Mouse (Mus musculus) embryonic facial prominence, embryonic 13.5 days (tissue): Measurements from ENCODE around the gene Parp3. TPM values are rescaled to one million over a fixed set of nuclear protein-coding genes. Genes with fewer than 3 reads are reported as not detected.
A peak's percentile ranks its signal among the peaks of the same experiment; 100 is the strongest.

Experiments used
- ATAC-seq: fragments of 200-750 bp; cut with Nextera tagmentation; 2 replicates; pipeline ENCODE4 v1.8.0; 2017; ENCODE audit warnings: low read depth; ENCODE audit not compliant: insufficient number of reproducible peaks, insufficient read depth, low FRiP score, low TSS enrichment
- H3K27ac ChIP-seq: fragments of 300-500 bp; sonication (generic); 2 replicates; pipeline ENCODE4 v1.5.1; 2015; ENCODE audit warnings: moderate library complexity, mild to moderate bottlenecking, inconsistent platforms
- H3K27me3 ChIP-seq: fragments of 300-500 bp; sonication (generic); 2 replicates; pipeline ENCODE4 v1.6.1; 2015; ENCODE audit warnings: mild to moderate bottlenecking, inconsistent platforms
- H3K36me3 ChIP-seq: fragments of 300-500 bp; sonication (generic); 2 replicates; pipeline ENCODE4 v1.6.1; 2015; ENCODE audit warnings: mild to moderate bottlenecking, inconsistent platforms
- H3K4me1 ChIP-seq: fragments of 300-500 bp; sonication (generic); 2 replicates; pipeline ENCODE4 v1.6.1; 2015; ENCODE audit warnings: inconsistent platforms
- H3K4me2 ChIP-seq: fragments of 300-500 bp; sonication (generic); 2 replicates; pipeline ENCODE4 v1.6.1; 2015; ENCODE audit warnings: moderate library complexity, mild to moderate bottlenecking, inconsistent platforms
- H3K4me3 ChIP-seq: fragments of 300-500 bp; sonication (generic); 2 replicates; pipeline ENCODE4 v1.5.1; 2015; ENCODE audit warnings: mild to moderate bottlenecking, inconsistent platforms
- H3K9ac ChIP-seq: fragments of 300-500 bp; sonication (generic); 2 replicates; pipeline ENCODE4 v1.6.1; 2015; ENCODE audit warnings: mild to moderate bottlenecking, inconsistent platforms
- H3K9me3 ChIP-seq: fragments of 300-500 bp; sonication (generic); 2 replicates; pipeline ENCODE4 v1.6.1; 2016; ENCODE audit warnings: inconsistent platforms
- WGBS: fragments of 180-500 bp; shearing (Covaris S2); methylation state at CpG from one replicate; pipeline ENCODE4 v1.1.7; 2015; ENCODE audit warnings: mixed read lengths; 5-methylcytosine and 5-hydroxymethylcytosine counted together
- polyA plus RNA-seq: library from polyadenylated mRNA; unstranded; fragments of >200 nt; fragmentation: Nextera tagmentation; extraction: Ambion mirVana; gene quantifications from 2 replicates; pipeline ENCODE4 v1.2.1, GENCODE M21; 2015

The Parp3 gene
- polyA plus RNA-seq, 1 experiment from 2014 or later: 3.2 TPM

GRCm38 (mm10) chr9:106447951-106448350, 28.8 kb downstream of the Parp3 start:
- Histone ChIP-seq H3K27ac (peak overlapping the region; percentile 81), H3K9ac (peak overlapping the region; percentile 80; the same call in 1 of the 2 replicates), H3K36me3 (0 out of 2 replicates have a peak, but pooled peaks cover 5% of the 10 kb centered on the region), H3K4me3 (peak overlapping the region; percentile 56), H3K4me2 (peak overlapping the region; percentile 89), H3K27me3 (no peaks in the 10 kb centered on the region), H3K9me3 (no peaks in the 10 kb centered on the region), H3K4me1 (peaks cover 71% of the 10 kb centered on the region)
- ATAC-seq: no peak; the same call in 1 of the 2 replicates
- WGBS: 35% methylated on average over 9 of the region's 9 CpGs

DNA sequence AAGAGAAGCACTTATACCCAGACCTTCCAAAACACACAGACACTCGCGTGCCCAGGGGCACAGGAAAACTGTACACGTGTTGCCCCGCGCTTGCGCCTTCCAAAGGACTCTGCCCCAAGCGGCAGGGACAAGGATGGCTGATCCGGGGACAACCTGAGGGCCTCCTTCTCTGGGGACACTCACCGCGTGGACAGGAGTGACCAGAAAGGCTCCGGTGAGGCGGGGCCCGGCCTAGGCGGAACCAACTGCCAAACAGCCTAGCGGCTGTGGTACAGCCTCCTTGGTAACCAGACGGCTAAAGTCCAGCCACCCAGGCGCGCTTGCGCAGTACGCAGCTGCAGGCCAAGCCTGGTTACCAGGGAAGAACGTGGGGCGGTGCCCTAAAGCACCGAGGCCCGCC, 29.4 kb downstream of the Parp3 start, which contains the start of the genes Abhd14b and Abhd14a:
TSS of gene Abhd14b (plus strand) at position 112 of the 400 bp plus-strand sequence.
TSS of gene Abhd14a (minus strand) at position 331 of the 400 bp plus-strand sequence.
- Histone ChIP-seq H3K4me3 (peak within 1 kb of the TSS; percentile 56), H3K4me2 (peak within 1 kb of the TSS; percentile 89), H3K27ac (peak within 1 kb of the TSS; percentile 81), H3K9me3 (no peaks in the 10 kb centered on the region), H3K4me1 (peaks cover 65% of the 10 kb centered on the region), H3K9ac (peak within 1 kb of the TSS; percentile 80), H3K27me3 (no peaks in the 10 kb centered on the region), H3K36me3 (0 out of 2 replicates have a peak, but pooled peaks cover 5% of the 10 kb centered on the region)
- WGBS: under 1% methylated on average over 24 of the region's 24 CpGs
- ATAC-seq: peak; percentile 77

DNA sequence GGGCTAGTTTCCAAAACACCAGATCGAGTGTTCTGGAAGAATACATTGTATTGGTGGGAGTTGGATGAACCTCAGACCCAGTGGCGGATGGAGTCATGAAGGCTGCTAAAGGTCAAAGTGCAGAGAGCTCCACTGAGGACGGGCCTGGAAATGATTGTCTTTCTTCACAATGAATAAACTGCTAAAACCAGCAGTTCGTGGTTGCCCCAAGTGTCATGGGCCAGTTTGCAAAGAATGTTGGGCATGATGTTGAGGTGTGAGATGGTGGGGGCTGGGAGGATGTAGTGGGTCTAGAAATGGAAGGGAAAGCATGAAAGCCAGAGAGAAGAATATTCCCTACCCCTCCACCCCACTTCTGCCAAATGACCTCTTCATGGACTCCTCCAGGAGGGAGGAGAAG, 31.9 kb downstream of the Parp3 start:
- no peak for ATAC-seq
- H3K9ac ChIP-seq: no peak overlapping the region
- no peaks in the 10 kb centered on the region for H3K27me3 ChIP-seq
- peaks cover 4% of the 10 kb centered on the region for H3K36me3 ChIP-seq
- H3K4me1 ChIP-seq: peaks cover 40% of the 10 kb centered on the region
- H3K27ac ChIP-seq: no peak overlapping the region
- WGBS: 70% methylated on average over 4 of the region's 4 CpGs
- no peak overlapping the region for H3K4me2 ChIP-seq
- H3K9me3 ChIP-seq: no peaks in the 10 kb centered on the region
- no peak overlapping the region for H3K4me3 ChIP-seq

- Histone ChIP-seq H3K36me3 (peaks cover 4% of the 10 kb centered on the region), H3K4me2 (no peak overlapping the region), H3K27ac (no peak overlapping the region), H3K9ac (no peak overlapping the region), H3K4me1 (peaks cover 29% of the 10 kb centered on the region), H3K27me3 (no peaks in the 10 kb centered on the region), H3K4me3 (no peak overlapping the region), H3K9me3 (no peaks in the 10 kb centered on the region)
- WGBS: 77% methylated on average over 5 of the region's 5 CpGs
- ATAC-seq: no peak
Measured at GRCm38 (mm10) chr9:106442680-106443079, 34.1 kb downstream of the Parp3 start.

DNA sequence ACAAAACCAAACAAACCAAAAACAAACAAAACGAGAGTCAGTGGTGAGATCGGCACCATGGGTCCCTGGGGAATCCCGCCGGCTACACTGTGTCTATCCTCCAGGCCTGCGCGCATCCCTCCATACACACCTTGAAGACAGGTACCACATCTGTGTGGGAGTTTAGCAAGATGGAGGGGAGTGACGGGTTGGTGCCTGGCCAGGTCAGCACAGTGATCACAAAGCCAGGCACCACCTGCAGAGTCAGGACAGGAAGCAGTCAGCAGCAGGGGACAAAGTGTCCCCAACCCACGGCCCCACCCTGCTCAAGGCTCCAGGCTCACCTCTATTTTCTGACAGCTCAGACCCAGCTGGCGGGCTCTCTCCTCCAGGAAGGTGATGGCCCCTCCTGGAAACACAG, 40.2 kb downstream of the Parp3 start:
- Histone ChIP-seq H3K9ac (peak overlapping the region; percentile 70; the same call in 1 of the 2 replicates), H3K9me3 (no peaks in the 10 kb centered on the region), H3K27me3 (no peaks in the 10 kb centered on the region), H3K36me3 (peaks cover 40% of the 10 kb centered on the region), H3K4me3 (no peak overlapping the region), H3K4me2 (peak overlapping the region; percentile 84; the same call in 1 of the 2 replicates), H3K27ac (no peak overlapping the region), H3K4me1 (peaks cover 20% of the 10 kb centered on the region)
- ATAC-seq: no peak
- WGBS: 82% methylated on average over 9 of the region's 9 CpGs

- Histone ChIP-seq H3K4me3 (no peak overlapping the region), H3K27me3 (no peaks in the 10 kb centered on the region), H3K9me3 (no peaks in the 10 kb centered on the region), H3K9ac (no peak overlapping the region), H3K36me3 (peaks cover 46% of the 10 kb centered on the region), H3K4me1 (peaks cover 23% of the 10 kb centered on the region), H3K27ac (peak overlapping the region; percentile 62), H3K4me2 (no peak overlapping the region)
- no peak for ATAC-seq
- 73% methylated on average over 7 of the region's 7 CpGs for WGBS
Measured at GRCm38 (mm10) chr9:106433389-106433788, 43.4 kb downstream of the Parp3 start.

- WGBS: 2% methylated on average over 4 of the region's 4 CpGs
- H3K36me3 ChIP-seq: peaks cover 41% of the 10 kb centered on the region
- peak overlapping the region; percentile 98 for H3K9ac ChIP-seq
- ATAC-seq: no peak
- H3K9me3 ChIP-seq: no peaks in the 10 kb centered on the region
- H3K27ac ChIP-seq: peak overlapping the region; percentile 98
- peak overlapping the region; percentile 64 for H3K4me3 ChIP-seq
- H3K4me2 ChIP-seq: peak overlapping the region; percentile 78
- peaks cover 13% of the 10 kb centered on the region for H3K4me1 ChIP-seq
- H3K27me3 ChIP-seq: no peaks in the 10 kb centered on the region
Measured at GRCm38 (mm10) chr9:106430015-106430264, 46.8 kb downstream of the Parp3 start.

- Histone ChIP-seq H3K9ac (peak within 1 kb of the TSS; percentile 98), H3K27ac (peak within 1 kb of the TSS; percentile 98), H3K4me2 (peak within 1 kb of the TSS; percentile 78), H3K4me3 (peak within 1 kb of the TSS; percentile 64), H3K36me3 (peaks cover 37% of the 10 kb centered on the region), H3K4me1 (peaks cover 13% of the 10 kb centered on the region), H3K27me3 (no peaks in the 10 kb centered on the region), H3K9me3 (no peaks in the 10 kb centered on the region)
- peak; percentile 87 for ATAC-seq
- under 1% methylated on average over 55 of the region's 55 CpGs for WGBS
Measured at GRCm38 (mm10) chr9:106429221-106430014, 47.3 kb downstream of the Parp3 start, which contains the start of gene Rpl29. Gene Rpl29, plus strand, starts transcription at chr9:106429454.

DNA sequence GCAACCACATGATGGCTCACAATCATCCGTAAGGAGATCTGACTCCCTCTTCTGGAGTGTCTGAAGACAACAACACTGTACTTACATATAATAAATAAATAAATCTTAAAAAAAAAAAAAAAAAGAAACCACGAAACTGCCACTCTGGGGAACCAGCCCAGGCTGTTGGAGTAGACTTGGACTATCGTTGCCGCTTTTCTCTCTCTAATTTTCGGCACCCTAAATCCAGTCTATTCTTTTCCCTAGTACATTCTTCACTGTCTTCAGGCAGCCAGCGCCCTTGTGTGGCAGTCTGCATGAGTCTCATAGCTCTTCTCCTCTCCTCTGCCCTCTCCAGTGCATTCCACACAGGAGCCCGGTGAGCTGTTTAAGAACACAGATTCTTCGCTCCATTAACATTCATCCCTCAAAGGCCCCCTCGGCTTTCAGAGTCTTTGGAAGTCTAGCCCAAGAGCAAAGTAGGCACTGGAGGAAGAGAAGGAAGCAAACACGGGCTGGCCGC, 48.0 kb downstream of the Parp3 start:
- 17% methylated on average over 11 of the region's 11 CpGs for WGBS
- no peaks in the 10 kb centered on the region for H3K27me3 ChIP-seq
- H3K4me2 ChIP-seq: peak overlapping the region; percentile 78
- ATAC-seq: peak; percentile 45
- H3K36me3 ChIP-seq: peaks cover 31% of the 10 kb centered on the region
- peaks cover 13% of the 10 kb centered on the region for H3K4me1 ChIP-seq
- no peaks in the 10 kb centered on the region for H3K9me3 ChIP-seq
- H3K27ac ChIP-seq: peak overlapping the region; percentile 98
- peak overlapping the region; percentile 64 for H3K4me3 ChIP-seq
- peak overlapping the region; percentile 75 for H3K9ac ChIP-seq

DNA sequence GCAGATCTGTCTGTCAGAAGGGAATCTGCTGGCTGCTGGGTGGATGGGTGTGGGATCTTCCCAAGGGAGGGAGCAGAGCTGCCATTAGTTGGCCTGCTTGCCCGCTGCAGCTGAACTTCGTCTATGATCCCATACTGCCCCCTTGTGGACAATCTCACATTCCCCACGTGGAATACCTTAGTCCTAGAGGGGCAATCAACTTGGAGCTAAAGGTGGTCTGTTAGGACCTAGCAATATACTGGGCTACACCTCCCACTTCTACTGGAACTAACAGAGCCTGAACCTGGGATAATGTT, 54.9 kb downstream of the Parp3 start:
- Histone ChIP-seq H3K27ac (peak overlapping the region; percentile 83), H3K27me3 (no peaks in the 10 kb centered on the region), H3K4me2 (peak overlapping the region; percentile 50), H3K4me3 (peak overlapping the region; percentile 23; the same call in 1 of the 2 replicates), H3K36me3 (no peaks in the 10 kb centered on the region), H3K4me1 (peaks cover 55% of the 10 kb centered on the region), H3K9me3 (no peaks in the 10 kb centered on the region), H3K9ac (peak overlapping the region; percentile 49; the same call in 1 of the 2 replicates)
- WGBS: 0% methylated on average over 3 of the region's 3 CpGs
- peak; percentile 50 for ATAC-seq

DNA sequence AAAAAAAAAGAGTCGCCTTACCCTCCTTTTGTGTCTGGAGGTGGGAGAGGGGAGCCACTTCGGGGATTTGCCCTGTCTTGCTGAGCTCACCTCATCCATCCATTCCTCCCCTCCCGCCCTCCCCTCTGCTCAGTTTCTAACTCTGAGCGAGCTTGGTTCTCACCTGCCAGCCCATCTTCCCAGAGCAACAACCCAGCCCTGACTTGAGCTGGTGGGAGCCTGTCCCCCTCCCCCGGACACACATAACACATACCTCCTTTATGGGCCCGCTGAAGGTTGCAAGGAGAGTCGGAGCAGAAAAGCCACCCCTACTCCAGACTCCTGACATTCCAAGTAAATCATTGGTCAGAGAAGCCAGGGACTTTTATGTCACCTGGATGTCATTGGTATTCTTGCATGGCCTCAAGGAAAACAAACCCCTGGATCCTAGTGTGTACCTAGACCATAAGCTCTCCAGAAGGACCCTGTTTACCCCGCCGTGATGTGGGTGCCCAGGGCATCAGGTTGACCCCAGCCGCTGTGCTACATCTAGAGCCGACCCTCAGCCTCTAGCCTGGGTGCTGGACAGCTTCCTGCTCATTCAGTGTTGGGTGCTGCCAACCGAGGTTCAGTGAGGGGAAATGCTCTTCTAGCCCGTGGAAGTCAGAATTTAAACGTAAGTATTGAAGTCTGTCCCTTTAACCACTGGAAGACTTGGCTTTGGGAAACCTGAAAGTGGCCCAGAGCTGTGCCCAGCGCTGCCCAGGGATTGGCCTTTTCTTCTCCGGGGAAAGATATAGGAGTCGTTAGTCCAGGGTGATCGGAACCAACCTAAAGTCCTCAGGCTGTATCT, 55.5 kb downstream of the Parp3 start:
- Histone ChIP-seq H3K9ac (peak overlapping the region; percentile 49; the same call in 1 of the 2 replicates), H3K4me1 (peaks cover 55% of the 10 kb centered on the region)
- no peak for ATAC-seq

More for the DNA sequence above, 55.5 kb downstream of the Parp3 start:
- peak overlapping the region; percentile 50 for H3K4me2 ChIP-seq
- 5% methylated on average over 18 of the region's 18 CpGs for WGBS
- H3K27ac ChIP-seq: peak overlapping the region; percentile 83
- H3K9me3 ChIP-seq: no peaks in the 10 kb centered on the region
- peak overlapping the region; percentile 23; the same call in 1 of the 2 replicates for H3K4me3 ChIP-seq
- no peaks in the 10 kb centered on the region for H3K27me3 ChIP-seq
- H3K36me3 ChIP-seq: no peaks in the 10 kb centered on the region
